Comparison of ENCODE assay signal across 30 mouse cellular contexts in the genomic region with DNA sequence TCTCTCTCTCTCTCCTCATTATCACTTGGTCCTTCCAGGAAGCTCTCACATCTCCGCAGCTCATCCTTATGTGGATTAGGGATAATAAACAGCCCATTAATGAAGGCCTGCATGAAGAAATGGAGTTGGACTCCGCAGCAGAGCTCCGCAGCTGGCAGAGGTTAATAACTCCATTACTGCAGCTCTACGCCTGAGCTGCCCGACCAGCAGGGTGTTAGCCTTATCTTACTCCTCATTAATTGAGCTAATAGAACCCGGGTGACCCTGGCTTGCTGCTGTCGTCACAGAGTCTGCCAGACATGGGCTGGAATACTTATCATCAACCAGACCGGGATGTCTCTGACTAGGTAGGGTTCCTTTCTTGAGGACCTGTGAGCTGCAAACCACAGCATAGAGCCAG.
DNase-seq lines count a peak whose midpoint lies in the region; ATAC-seq and TF ChIP-seq lines count a peak whose summit lies in the region.
"Had no signal": no experiment of that assay in that cellular context is flagged by ENCODE, and none has a peak within 500 bp of the region (broad histone marks: within the 10 kb centered on the region; RNA-seq: fewer than 3 reads in every experiment).

No protein-coding gene starts in this region.

- H3K4me2 ChIP-seq in forebrain, embryonic 12.5 days = no peak overlapping the region
- H3K4me2 ChIP-seq in forebrain, embryonic 11.5 days (ENCODE audit: low read depth, low read length, severe bottlenecking) = no peak overlapping the region
- no peak overlapping the region for H3K4me2 ChIP-seq in midbrain, embryonic 12.5 days (replicated peaks)
- no peak overlapping the region for H3K4me2 ChIP-seq in midbrain, embryonic 11.5 days
- H3K4me2 ChIP-seq in midbrain, postnatal 0 days (ENCODE audit: low read depth, low read length, poor library complexity, severe bottlenecking) = no peak overlapping the region
- no peak overlapping the region for H3K4me2 ChIP-seq in intestine, postnatal 0 days (replicated peaks; ENCODE audit: low read depth)
- H3K4me2 ChIP-seq: embryonic facial prominence, embryonic 13.5 days; heart, embryonic 11.5 days; kidney, embryonic 15.5 days; limb, embryonic 13.5 days; liver, embryonic 11.5 days; lung, embryonic 15.5 days had no signal

- no peak overlapping the region for H3K4me3 ChIP-seq in forebrain, embryonic 12.5 days (replicated peaks)
- H3K4me3 ChIP-seq in forebrain, embryonic 11.5 days (ENCODE audit: low read depth, low read length) = no peak overlapping the region
- no peak overlapping the region for H3K4me3 ChIP-seq in midbrain, embryonic 12.5 days
- H3K4me3 ChIP-seq in midbrain, embryonic 11.5 days (ENCODE audit: low read depth, low read length) = no peak overlapping the region
- no peak overlapping the region for H3K4me3 ChIP-seq in midbrain, postnatal 0 days (ENCODE audit: low read depth, low read length)
- no peak overlapping the region for H3K4me3 ChIP-seq in intestine, postnatal 0 days (ENCODE audit: low read depth, low read length)
- H3K4me3 ChIP-seq: embryonic facial prominence, embryonic 13.5 days; forebrain, embryonic 10.5 days; kidney, embryonic 15.5 days; layer of hippocampus, adult 2 months; left cerebral cortex, adult 2 months; limb, embryonic 13.5 days; lung, embryonic 15.5 days had no signal

- H3K27ac ChIP-seq in forebrain, embryonic 12.5 days = no peak overlapping the region
- H3K27ac ChIP-seq in forebrain, embryonic 11.5 days (ENCODE audit: low read depth, low read length) = no peak overlapping the region
- 0 out of 2 replicates have a peak overlapping the region, but pooled peaks have one; percentile 61 for H3K27ac ChIP-seq in midbrain, embryonic 12.5 days (replicated peaks)
- no peak overlapping the region for H3K27ac ChIP-seq in midbrain, embryonic 11.5 days (ENCODE audit: low read depth, low read length)
- no peak overlapping the region for H3K27ac ChIP-seq in midbrain, postnatal 0 days (ENCODE audit: low read depth, low read length)
- no peak overlapping the region for H3K27ac ChIP-seq in intestine, postnatal 0 days (ENCODE audit: low read depth, low read length)
- H3K27ac ChIP-seq: embryonic facial prominence, embryonic 13.5 days; forebrain, embryonic 10.5 days; kidney, embryonic 15.5 days; layer of hippocampus, adult 2 months; left cerebral cortex, adult 2 months; limb, embryonic 13.5 days; lung, embryonic 15.5 days had no signal

- H3K27me3 ChIP-seq in forebrain, embryonic 12.5 days = peaks cover 90% of the 10 kb centered on the region
- H3K27me3 ChIP-seq in forebrain, embryonic 11.5 days (ENCODE audit: control insufficient read depth, insufficient read depth, low read length) = peaks cover 53% of the 10 kb centered on the region
- H3K27me3 ChIP-seq in midbrain, embryonic 12.5 days = peaks cover 16% of the 10 kb centered on the region
- no peaks in the 10 kb centered on the region for H3K27me3 ChIP-seq in midbrain, embryonic 11.5 days (ENCODE audit: control insufficient read depth, insufficient read depth, low read length)
- no peaks in the 10 kb centered on the region for H3K27me3 ChIP-seq in midbrain, postnatal 0 days (ENCODE audit: insufficient read depth, low read length)
- no peaks in the 10 kb centered on the region for H3K27me3 ChIP-seq in intestine, postnatal 0 days (replicated peaks; ENCODE audit: control insufficient read depth, insufficient read depth, low read length)
- H3K27me3 ChIP-seq: CH12.LX; lung, embryonic 15.5 days had no signal

- 48% methylated on average over 8 of the region's 8 CpGs for WGBS in forebrain, embryonic 12.5 days
- 49% methylated on average over 8 of the region's 8 CpGs for WGBS in forebrain, embryonic 11.5 days
- WGBS in midbrain, embryonic 12.5 days = 44% methylated on average over 8 of the region's 8 CpGs
- 73% methylated on average over 8 of the region's 8 CpGs for WGBS in midbrain, embryonic 11.5 days
- 43% methylated on average over 8 of the region's 8 CpGs for WGBS in midbrain, postnatal 0 days
- 48% methylated on average over 8 of the region's 8 CpGs for WGBS in intestine, postnatal 0 days

- no peak for DNase-seq in forebrain, embryonic 11.5 days (ENCODE audit: low spot score)
- DNase-seq in midbrain, embryonic 11.5 days (ENCODE audit: low spot score, missing footprints) = no peak
- peak; percentile 40 for DNase-seq in MN1 (ENCODE audit: low spot score)
- peak; percentile 24 for DNase-seq in midbrain, postnatal 0 days (ENCODE audit: low spot score)
- DNase-seq in left cerebral cortex, postnatal 25 days (ENCODE audit: low spot score in 2 of 2) = no peak
- DNase-seq: adrenal gland, adult 8-10 months; cerebellum, adult 11 months; cerebellum, adult 9-11 months; embryo, embryonic 11 days; gastrocnemius, postnatal 14 days; heart, adult 11 months; heart, postnatal 36 days; kidney, adult 18-20 months; kidney, postnatal 36 days; thymus, adult 2 months; thymus, postnatal 36 days had no signal

- H3K4me1 ChIP-seq in forebrain, embryonic 12.5 days = peaks cover 18% of the 10 kb centered on the region; the same call in 1 of the 2 replicates
- no peaks in the 10 kb centered on the region for H3K4me1 ChIP-seq in forebrain, embryonic 11.5 days (replicated peaks; ENCODE audit: control insufficient read depth, insufficient read depth, low read length)
- 0 out of 2 replicates have a peak, but pooled peaks cover 12% of the 10 kb centered on the region for H3K4me1 ChIP-seq in midbrain, embryonic 12.5 days
- H3K4me1 ChIP-seq in midbrain, embryonic 11.5 days (ENCODE audit: control insufficient read depth, insufficient read depth, low read length) = no peaks in the 10 kb centered on the region
- no peaks in the 10 kb centered on the region for H3K4me1 ChIP-seq in midbrain, postnatal 0 days (ENCODE audit: insufficient read depth, low read length)
- 0 out of 2 replicates have a peak, but pooled peaks cover 2% of the 10 kb centered on the region for H3K4me1 ChIP-seq in intestine, postnatal 0 days (replicated peaks; ENCODE audit: control insufficient read depth, insufficient read depth, low read length)

- H3K9me3 ChIP-seq in forebrain, embryonic 12.5 days = no peaks in the 10 kb centered on the region
- H3K9me3 ChIP-seq in forebrain, embryonic 11.5 days (ENCODE audit: control insufficient read depth, low read length) = no peaks in the 10 kb centered on the region
- no peaks in the 10 kb centered on the region for H3K9me3 ChIP-seq in midbrain, embryonic 12.5 days
- H3K9me3 ChIP-seq in midbrain, embryonic 11.5 days (ENCODE audit: control insufficient read depth, low read length) = no peaks in the 10 kb centered on the region
- no peaks in the 10 kb centered on the region for H3K9me3 ChIP-seq in midbrain, postnatal 0 days (ENCODE audit: low read length)
- H3K9me3 ChIP-seq in intestine, postnatal 0 days (ENCODE audit: control insufficient read depth) = no peaks in the 10 kb centered on the region
- H3K9me3 ChIP-seq: embryonic facial prominence, embryonic 13.5 days; forebrain, embryonic 10.5 days; kidney, embryonic 15.5 days; limb, embryonic 13.5 days; lung, embryonic 15.5 days had no signal

- intact Hi-C loops in left cerebral cortex, postnatal 25 days (cut with DNase I) = no loop called here

- ATAC-seq in forebrain, embryonic 12.5 days (ENCODE audit: low FRiP score) = peak; percentile 67; the same call in 1 of the 2 replicates
- no peak for ATAC-seq in forebrain, embryonic 11.5 days (replicated peaks; ENCODE audit: low FRiP score)
- ATAC-seq in midbrain, embryonic 12.5 days (ENCODE audit: low FRiP score, low read depth) = no peak
- no peak; the same call in 1 of the 2 replicates for ATAC-seq in midbrain, embryonic 11.5 days (ENCODE audit: low FRiP score)
- no peak for ATAC-seq in midbrain, postnatal 0 days (ENCODE audit: low FRiP score)
- ATAC-seq in intestine, postnatal 0 days = no peak
- ATAC-seq: inflammation-experienced regulatory T-cells, adult 6 months had no signal

- no peak for TF ChIP-seq CTCF in midbrain, postnatal 0 days (IDR thresholded peaks at IDR 0.05)
- no peak for TF ChIP-seq CTCF in intestine, postnatal 0 days (IDR thresholded peaks at IDR 0.05; ENCODE audit: low read depth)

- no peak overlapping the region for H3K9ac ChIP-seq in forebrain, embryonic 12.5 days
- H3K9ac ChIP-seq in forebrain, embryonic 11.5 days (ENCODE audit: low read length) = no peak overlapping the region
- H3K9ac ChIP-seq in midbrain, embryonic 12.5 days (replicated peaks) = no peak overlapping the region
- no peak overlapping the region for H3K9ac ChIP-seq in midbrain, embryonic 11.5 days (ENCODE audit: low read length)
- H3K9ac ChIP-seq in midbrain, postnatal 0 days (replicated peaks; ENCODE audit: low read length, poor library complexity, severe bottlenecking) = no peak overlapping the region
- H3K9ac ChIP-seq in intestine, postnatal 0 days (ENCODE audit: low read depth, low read length) = no peak overlapping the region
- H3K9ac ChIP-seq: embryonic facial prominence, embryonic 13.5 days; kidney, embryonic 15.5 days; limb, embryonic 13.5 days; lung, embryonic 15.5 days had no signal

- H3K36me3 ChIP-seq in forebrain, embryonic 12.5 days (replicated peaks) = no peaks in the 10 kb centered on the region
- no peaks in the 10 kb centered on the region for H3K36me3 ChIP-seq in forebrain, embryonic 11.5 days (ENCODE audit: control insufficient read depth, insufficient read depth, low read length)
- no peaks in the 10 kb centered on the region for H3K36me3 ChIP-seq in midbrain, embryonic 12.5 days
- H3K36me3 ChIP-seq in midbrain, embryonic 11.5 days (ENCODE audit: control insufficient read depth, insufficient read depth, low read length) = no peaks in the 10 kb centered on the region
- no peaks in the 10 kb centered on the region for H3K36me3 ChIP-seq in midbrain, postnatal 0 days (ENCODE audit: insufficient read depth, low read length)
- no peaks in the 10 kb centered on the region for H3K36me3 ChIP-seq in intestine, postnatal 0 days (ENCODE audit: control insufficient read depth, insufficient read depth)
- H3K36me3 ChIP-seq: embryonic facial prominence, embryonic 13.5 days; forebrain, embryonic 10.5 days; kidney, embryonic 15.5 days; limb, embryonic 13.5 days; lung, embryonic 15.5 days had no signal

Comparison
In these comparisons a context has a peak if more than half of its experiments do, and no peak if none do; other contexts are left out.
1. DNase-seq: peak in MN1 (single experiment) and midbrain, postnatal 0 days (single experiment); none in forebrain, embryonic 11.5 days (single experiment), midbrain, embryonic 11.5 days (single experiment) and left cerebral cortex, postnatal 25 days (0 of 2).